Mouse (Mus musculus): Measurements from ENCODE around the gene Lrrc43.

DNA sequence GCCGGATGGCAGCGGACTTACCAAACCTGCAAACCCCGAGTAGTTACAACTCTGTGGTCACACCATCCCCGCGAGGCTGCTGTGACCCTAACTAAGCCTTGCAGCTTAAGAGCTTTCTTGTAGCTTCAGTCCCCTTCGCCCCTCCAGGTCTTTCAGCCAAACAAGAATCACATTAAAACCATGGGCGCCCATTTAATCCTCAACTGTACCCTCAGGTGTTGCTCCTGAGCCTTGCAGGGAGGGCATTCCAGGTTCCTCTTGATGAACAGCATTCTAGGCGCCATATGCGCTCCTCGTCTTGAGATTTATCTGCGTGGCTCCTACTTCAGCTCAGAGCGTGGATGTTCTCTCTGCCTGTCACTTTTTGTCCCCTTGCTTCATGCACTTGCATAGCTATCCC is 19.8 kb downstream of the Lrrc43 start:
- TF ChIP-seq CTCF (IDR thresholded peaks at IDR 0.05; ENCODE audit: insufficient read depth, low read depth, low read length) (no peak), POLR2A (IDR thresholded peaks at IDR 0.05; ENCODE audit: insufficient read depth, low read depth, low read length) (no peak)

Data from olfactory bulb, adult 2 months (tissue).